Mouse (Mus musculus) heart, postnatal 0 days (tissue): ENCODE results near the gene Trim31.

Experiments used
- CTCF ChIP-seq: IDR thresholded peaks from 2 replicates; pipeline ENCODE4 v1.5.1; 2016; ENCODE audit warnings: antibody characterized with exemption, control low read depth, low read depth
- EP300 ChIP-seq: IDR thresholded peaks from 2 replicates; pipeline ENCODE4 v1.6.1; 2016; ENCODE audit warnings: antibody characterized with exemption, low read depth

GRCm38 (mm10) chr17:36900691-36901090, 2.8 kb downstream of the Trim31 start:
- no peak for TF ChIP-seq EP300
- peak; percentile 24 for TF ChIP-seq CTCF
